Mouse (Mus musculus) embryonic fibroblast, embryonic 13.5 days (primary cell): Measurements from ENCODE around the gene Gm20388.

Experiments used
- CTCF ChIP-seq: IDR thresholded peaks from 2 replicates; pipeline ENCODE4 v1.5.1; 2011; ENCODE audit warnings: mild to moderate bottlenecking, control low read depth, low read length, moderate library complexity, borderline replicate concordance; ENCODE audit not compliant: insufficient read depth
- POLR2A ChIP-seq: IDR thresholded peaks from 2 replicates; pipeline ENCODE4 v1.6.1; 2011; ENCODE audit warnings: low read depth, mild to moderate bottlenecking, control low read depth, low read length, moderate library complexity

GRCm38 (mm10) chr8:121723846-121724245, 1813.2 kb downstream of the Gm20388 start:
- TF ChIP-seq CTCF: no peak
- TF ChIP-seq POLR2A: no peak
